Mouse (Mus musculus): ENCODE results near the gene Zfhx3.

Gene Zfhx3

DNA sequence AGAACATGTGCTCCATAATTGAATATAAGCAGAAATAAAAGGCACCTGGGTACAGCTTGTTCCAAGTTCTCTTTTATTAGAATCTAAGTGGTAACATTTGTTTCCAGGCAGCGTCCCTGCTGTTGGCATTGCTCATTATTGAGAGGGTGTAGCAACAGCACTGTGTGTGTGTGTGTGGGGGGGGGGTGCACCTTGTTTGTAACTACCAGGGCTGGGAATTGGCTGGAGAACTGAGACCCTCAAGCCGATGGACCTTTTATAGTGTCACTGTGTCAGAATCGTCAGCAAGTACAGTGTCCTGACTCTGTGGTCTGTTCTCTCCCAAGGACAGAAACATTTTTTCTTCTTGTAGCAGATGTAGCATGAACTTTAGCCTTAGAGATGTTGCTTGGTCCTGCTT, 77.2 kb downstream of the Zfhx3 start:
- no peak for DNase-seq (ENCODE audit: low spot score)

DNA sequence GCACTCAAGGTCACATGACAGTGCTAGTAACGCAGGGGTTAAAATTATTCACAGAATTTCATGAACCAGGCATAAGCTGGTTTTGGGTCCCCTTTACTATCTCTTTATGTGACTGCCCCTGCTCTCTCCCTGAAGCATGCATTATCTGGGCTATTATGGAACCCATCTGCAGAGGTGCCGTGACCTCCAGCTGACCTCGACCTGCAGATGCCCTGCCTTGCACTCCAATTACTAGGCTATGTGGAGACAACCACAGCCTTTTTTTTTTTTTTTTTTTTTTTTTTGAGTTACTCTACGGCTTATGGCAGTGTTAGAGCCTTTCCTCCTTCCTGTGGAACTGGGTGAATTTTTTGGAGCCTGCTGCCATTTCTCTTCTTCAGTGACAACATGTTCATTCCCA, 80.0 kb downstream of the Zfhx3 start:
- DNase-seq (ENCODE audit: low spot score) = no peak

DNA sequence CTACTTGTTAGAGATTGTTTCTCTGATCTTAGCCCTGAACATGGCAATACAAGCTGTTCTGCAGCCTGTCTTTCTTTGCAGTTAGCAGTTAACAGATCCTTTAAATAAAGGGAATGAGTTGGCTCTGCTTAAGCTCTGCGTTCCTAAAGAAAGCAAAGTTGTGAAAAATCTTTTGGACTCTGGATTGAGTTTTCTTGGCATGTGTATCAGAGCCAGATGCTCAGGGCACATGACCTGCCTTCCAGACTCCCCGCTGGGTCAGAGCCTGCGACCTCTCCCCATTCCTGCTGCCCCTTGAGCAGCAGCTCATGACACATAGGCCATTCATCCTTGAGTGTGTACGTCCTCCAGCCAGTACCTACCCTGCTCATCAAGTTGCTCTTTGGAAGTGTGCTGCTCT, 81.9 kb downstream of the Zfhx3 start:
- no peak for DNase-seq (ENCODE audit: low spot score)

DNA sequence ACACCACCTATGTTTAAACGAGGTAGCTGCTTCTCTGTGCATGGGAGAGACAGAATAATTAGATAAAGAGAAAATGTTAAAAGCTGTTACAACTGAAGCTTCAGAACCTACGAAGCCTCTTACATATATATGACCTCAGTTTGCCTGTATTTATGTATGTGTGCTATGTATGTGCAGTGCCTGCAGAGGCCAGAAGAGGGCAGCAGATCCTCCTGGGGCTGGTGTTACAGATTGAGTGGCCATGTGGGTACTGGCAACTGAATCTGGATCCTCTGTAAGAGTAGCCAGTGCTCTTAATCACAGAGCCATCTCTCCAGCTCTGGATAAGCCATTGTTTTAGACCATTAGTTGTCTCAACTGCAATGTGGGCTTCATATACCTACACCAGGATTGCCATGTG, 82.8 kb downstream of the Zfhx3 start:
- DNase-seq (ENCODE audit: low spot score) = no peak

DNA sequence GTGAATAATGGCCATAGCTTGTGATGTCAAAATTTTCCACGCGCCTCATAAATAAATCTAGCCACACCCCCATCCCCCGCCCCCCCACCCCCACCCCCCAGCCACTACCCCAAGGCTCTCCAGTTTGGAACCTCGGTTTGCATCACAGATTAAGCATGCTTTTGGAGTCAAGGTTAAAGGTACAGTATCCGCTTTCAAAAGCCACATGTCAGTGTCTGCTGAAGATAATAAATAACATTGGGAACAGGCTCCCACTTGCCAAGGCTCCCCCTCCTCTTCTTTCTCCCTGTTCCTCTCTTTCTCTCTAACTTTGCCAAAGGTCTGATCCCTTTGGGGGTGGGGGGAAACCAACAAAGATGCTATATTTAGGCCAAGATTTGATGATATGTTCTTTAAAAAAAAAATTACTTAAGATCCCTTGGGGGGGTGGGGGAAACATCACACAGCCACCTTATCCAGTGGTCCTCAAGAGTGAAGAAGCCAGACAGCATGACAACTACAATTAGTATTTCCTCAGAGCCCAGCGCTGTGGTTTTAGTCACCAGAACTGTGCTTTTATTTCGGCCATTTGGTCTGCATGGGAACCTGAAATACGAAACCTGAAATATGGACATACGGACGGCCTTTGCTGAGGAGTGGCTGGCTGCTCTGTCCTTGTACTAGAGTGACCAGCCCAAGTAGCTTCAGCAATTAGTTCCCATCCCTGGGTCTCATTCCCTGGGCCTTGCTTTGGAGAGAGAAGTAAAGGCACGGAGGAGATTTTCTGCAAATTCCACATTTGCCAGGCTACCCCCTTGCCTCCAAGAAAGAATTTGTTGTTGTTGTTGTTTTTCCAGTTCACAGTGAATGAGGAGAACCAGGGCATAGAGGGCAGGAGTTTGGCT, 84.4 kb downstream of the Zfhx3 start:
- no peak for DNase-seq (ENCODE audit: low spot score)

DNA sequence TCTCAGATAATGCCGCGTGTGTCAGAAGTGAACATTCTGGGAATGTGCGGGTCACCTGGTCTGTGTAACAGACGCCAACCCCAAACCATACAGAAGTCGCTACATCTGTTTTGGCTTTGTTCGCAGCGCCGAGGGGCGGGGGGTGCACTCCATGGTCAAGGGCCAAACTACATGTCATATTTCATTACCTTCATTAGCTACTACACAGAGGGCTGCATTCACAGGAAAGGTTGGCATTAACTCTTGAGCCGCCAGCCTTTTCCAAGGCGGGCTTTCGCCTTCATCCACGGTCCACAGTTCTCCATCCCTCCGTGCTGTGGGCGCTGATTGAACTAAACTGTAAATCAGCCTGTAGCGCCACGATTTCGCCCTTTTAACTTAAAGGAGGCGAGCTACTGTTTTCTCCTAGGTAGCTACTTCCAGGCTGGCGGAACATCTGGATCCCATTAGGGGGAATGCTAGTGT, 85.1 kb downstream of the Zfhx3 start:
- no peak for DNase-seq (ENCODE audit: low spot score)

DNA sequence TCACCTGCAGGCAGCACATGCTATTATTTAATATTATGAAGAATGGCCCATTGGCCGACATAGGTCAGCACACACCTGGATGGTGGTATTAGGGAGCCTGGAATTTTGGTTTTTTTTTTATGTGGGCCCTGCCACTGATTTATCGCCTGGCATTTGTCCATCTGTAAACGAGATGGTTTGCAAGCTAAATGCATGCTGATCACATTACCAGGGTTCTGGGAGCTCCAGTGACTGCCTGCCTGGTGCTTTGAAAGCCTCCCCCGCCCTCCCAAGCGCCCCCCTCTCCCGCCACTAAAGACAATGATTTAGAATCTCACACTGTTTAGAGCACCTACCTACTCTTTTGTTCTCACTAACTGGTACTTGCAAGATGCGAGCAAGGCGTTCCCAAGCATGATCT, 86.0 kb downstream of the Zfhx3 start:
- no peak for DNase-seq (ENCODE audit: low spot score)

GRCm38 (mm10) chr8:108031159-108031558, 88.7 kb downstream of the Zfhx3 start:
- no peak for DNase-seq (ENCODE audit: low spot score)

GRCm38 (mm10) chr8:108034070-108034469, 91.6 kb downstream of the Zfhx3 start:
- no peak for DNase-seq (ENCODE audit: low spot score)

DNA sequence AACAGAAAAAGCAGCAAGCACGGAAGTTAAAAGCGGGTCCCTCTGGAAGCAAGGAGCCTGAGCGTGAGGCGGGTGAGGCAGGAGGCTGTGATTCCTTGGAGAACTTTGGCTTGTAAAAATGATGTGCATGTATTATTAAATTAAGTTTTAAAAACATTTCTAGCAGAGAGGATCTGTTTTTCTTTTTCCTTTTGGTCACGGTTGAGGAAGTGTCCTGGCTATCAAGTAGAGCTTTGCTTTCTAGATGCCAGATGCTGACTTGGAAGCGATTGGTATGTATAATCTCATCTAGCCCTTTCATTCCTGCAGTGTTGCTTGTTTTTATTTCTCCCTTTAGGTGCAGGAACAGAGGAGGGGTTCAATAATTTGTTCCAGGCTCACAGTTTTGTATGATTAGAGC, 92.3 kb downstream of the Zfhx3 start:
- DNase-seq (ENCODE audit: low spot score) = no peak

DNA sequence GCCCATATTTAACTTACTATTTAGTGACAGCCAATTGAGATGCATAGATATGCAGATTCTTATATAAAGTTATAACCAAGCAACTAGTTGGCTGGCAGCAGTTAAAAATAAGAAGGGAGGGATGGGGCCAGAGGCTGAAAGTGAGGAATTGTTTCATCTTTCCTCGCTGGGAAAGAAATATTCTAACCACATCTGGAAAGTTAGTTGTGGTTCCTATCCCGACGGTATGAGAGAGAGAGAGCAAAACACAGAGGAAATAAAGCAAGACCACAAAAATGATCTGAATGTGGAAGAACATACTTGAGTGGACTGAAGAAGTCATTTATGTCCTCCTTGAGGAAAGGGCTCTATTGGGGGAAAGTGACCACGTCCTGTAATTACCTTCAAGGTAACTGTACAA, 101.2 kb downstream of the Zfhx3 start:
- no peak for DNase-seq (ENCODE audit: low spot score)

GRCm38 (mm10) chr8:108044185-108044584, 101.7 kb downstream of the Zfhx3 start:
- no peak for DNase-seq (ENCODE audit: low spot score)

DNA sequence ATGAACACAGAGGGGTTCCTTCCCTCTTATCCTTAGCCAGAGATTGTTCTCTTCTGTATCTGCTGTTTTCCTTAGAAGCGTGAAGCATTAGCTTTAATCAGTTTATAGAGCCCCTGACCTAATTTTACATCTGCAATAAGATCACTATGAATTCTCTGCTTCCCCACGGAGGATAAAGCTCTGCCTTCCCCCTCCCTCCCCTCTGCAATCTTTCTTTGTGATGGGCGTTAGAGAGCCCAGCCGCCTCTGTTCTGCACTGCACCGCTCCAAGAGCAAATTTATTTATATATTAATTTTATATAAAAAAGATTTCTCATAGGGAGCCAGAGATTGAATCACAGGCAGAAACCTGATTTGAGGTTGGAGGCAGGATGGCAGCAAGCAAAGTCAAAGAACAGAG, 113.8 kb downstream of the Zfhx3 start:
- no peak for DNase-seq (ENCODE audit: low spot score)

DNA sequence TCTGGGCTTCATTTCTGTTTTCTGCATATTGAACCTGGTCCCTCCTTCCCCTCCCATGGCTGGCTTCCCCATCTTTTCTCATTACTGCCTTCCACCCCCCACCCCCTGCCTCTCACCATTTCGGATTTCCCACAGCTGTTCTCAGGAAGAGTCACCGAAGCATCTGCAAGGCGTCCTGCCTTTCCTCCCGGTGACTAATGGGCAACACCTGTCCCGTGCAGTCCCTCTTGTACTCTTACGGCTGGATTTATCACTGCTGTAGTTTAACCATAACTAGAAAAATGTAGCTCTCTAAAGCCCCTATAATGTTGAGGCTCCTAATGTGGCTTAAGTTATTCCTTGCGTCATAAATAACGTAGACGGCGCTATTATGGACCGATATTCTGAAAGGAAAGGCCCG, 119.5 kb downstream of the Zfhx3 start:
- DNase-seq (ENCODE audit: low spot score) = no peak

GRCm38 (mm10) chr8:108067111-108067510, 124.7 kb downstream of the Zfhx3 start:
- no peak for DNase-seq (ENCODE audit: low spot score)

- DNase-seq (ENCODE audit: low spot score) = no peak
Measured at GRCm38 (mm10) chr8:108068195-108068594, 125.8 kb downstream of the Zfhx3 start.

DNA sequence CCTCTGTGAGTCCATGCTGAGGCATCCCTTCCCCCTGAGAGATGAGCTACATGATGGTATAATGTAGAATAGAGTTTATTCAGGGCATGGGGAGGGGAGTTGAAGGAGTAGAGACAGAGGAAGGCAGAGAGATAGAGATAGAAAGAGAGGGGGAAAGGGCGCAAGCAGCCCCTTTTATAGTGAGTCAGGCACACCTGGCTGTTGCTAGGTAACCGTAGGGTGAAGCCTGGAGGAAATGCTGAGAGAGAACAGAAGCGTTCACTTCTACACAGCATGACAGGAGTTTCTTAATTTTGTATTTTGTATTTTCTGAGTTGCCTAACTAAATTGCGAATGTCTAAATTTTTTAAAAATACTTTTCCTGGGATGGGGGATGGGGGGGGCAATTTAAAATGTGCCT, 128.0 kb downstream of the Zfhx3 start:
- DNase-seq (ENCODE audit: low spot score) = no peak

GRCm38 (mm10) chr8:108072126-108072746, 129.8 kb downstream of the Zfhx3 start:
- DNase-seq (ENCODE audit: low spot score) = no peak

DNA sequence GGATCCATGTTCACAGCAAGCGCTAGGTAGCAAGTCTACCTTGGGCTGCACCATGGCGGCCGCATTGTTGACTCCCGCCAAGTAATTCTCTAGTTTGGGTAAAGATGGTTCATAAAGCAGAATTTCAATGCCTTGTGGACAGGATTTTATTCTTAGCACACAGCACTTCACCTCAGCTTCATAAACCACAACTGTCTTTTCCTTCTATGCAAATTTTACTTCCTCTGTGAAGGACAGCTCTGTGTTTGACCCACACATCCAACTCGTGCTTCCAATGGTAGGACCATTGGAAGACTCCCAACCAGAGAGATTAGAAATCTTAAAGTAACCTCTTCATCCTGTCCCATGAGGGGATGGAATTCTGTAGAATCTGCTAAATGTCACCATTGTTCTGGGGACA, 130.4 kb downstream of the Zfhx3 start:
- DNase-seq (ENCODE audit: low spot score) = no peak

DNA sequence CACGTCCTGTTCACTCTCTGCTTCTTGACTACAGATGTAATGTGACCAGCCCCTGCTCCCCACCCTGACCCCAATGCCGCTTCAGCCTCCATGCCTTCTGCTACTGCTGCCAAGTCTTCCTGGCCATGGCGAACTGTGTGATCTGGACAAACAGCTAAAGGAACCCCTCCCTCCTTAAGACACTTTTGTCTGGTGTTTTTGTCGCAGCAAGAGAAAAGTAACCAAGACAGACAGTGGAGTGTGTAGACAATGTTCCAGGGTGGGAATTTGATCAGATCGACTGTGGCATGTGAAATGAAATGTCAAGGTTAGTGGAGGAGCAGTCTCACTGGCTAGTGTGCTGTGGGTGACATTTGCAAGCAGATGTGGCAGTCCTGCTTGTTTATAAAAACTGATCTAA, 132.7 kb downstream of the Zfhx3 start:
- no peak for DNase-seq (ENCODE audit: low spot score)

- no peak for DNase-seq (ENCODE audit: low spot score)
Measured at GRCm38 (mm10) chr8:108078726-108079125, 136.3 kb downstream of the Zfhx3 start.

DNA sequence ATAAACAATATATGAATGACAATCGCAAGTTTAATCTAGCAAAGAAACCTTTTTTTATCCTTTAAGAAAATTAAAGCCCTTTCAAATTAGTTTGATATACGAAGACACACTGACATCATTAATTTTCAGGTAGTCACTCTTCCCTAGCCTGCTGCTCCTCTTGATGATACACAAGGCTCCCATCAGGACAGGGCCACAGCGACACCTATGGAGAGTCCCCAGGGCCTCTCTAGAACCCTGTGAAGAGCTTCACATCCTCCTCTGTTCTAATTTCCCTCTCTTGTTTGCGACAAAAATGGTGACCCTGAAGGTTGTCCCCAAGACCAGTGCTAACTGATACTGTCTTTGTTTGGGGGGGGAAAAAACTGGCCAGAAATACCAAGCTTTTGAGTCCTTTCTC, 144.5 kb downstream of the Zfhx3 start:
- DNase-seq (ENCODE audit: low spot score) = no peak

DNA sequence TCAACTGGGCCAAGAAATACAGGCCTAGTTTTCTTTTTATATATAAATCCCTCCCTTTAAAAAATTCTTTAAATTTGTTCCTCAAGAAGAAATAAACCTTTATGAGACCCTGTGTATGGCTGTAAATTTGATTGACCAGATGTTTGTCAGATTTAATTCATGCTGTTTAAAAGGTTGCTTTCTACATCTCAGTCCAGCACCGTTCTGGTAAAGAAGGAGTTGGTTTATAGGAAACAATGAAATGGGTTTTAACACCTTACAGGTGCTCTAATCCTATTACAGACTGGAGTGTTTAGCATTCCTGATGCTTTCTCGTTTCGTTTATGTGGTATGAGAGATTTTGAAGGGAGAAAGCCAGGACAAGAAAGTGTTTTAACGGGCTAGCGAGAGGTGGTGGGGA, 147.2 kb downstream of the Zfhx3 start:
- DNase-seq (ENCODE audit: low spot score) = no peak

DNA sequence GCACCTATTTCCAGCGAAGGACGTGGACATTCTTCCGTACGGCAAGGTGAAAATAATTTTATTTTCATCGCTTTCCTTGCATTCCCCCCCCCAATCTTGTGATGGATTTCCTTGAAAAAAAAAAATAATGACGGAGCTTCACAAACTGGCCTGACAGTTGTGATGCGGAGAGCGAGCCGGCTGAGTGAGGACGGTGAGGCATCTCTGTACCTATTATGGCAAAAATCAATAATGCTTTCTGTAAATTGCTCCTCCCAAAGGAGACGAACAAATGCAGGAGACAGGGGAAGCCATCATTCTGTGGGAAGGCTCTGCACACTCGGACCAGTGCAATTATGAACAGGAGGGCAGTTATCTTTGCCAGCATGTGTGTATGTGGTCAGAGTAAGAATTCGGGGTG, 156.2 kb downstream of the Zfhx3 start:
- DNase-seq (ENCODE audit: low spot score) = no peak
